Mouse (Mus musculus) brain, embryonic 14.5 days (tissue): ENCODE measurements around the gene Rnf182.

Experiments used
- CTCF ChIP-seq: fragments of 200-500 bp; IDR thresholded peaks from 2 replicates; pipeline ENCODE4 v1.5.1; 2012; ENCODE audit warnings: inconsistent platforms, mild to moderate bottlenecking, moderate library complexity, borderline replicate concordance; ENCODE audit not compliant: insufficient read depth, insufficient read length; ENCODE audit errors: extremely low read depth
- POLR2A ChIP-seq: fragments of 200-500 bp; IDR thresholded peaks from 2 replicates; pipeline ENCODE4 v1.6.1; 2012; ENCODE audit warnings: mild to moderate bottlenecking, inconsistent platforms, borderline replicate concordance; ENCODE audit not compliant: poor library complexity, insufficient read depth, insufficient read length, severe bottlenecking; ENCODE audit errors: extremely low read depth

DNA sequence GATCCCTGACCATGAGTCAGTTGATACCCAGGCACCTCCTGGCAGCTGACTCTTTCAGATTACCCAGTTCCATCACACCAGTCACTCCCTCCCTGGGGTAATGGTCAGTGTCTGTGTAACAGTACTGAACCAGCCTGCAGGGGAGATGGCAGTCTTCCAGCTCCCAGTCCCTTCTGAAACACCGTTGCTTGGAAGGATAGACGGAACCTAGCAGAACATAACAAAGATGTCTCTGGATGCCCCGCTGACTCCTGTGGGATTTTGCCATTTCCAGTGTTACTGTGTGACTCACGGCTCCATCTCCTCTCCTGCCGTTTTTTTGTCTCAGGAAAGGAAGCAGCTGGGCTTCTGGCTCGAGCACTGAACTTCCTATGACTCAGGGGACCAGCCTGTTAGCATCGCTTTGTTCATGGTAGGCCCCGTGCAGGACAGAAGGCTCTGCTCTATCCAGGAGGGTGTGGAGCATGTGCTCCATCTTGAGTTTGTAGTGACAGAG lies 69.0 kb downstream of the Rnf182 start:
- TF ChIP-seq POLR2A (no peak), CTCF (no peak)
